Mouse (Mus musculus): ENCODE measurements around the gene Col9a2. TPM values are rescaled to one million over a fixed set of nuclear protein-coding genes. Genes with fewer than 3 reads are reported as not detected.
A peak's percentile ranks its signal among the peaks of the same experiment; 100 is the strongest.

The Col9a2 gene
- polyA plus RNA-seq, 1 experiment from 2014 or later = 1.4 TPM

- no peaks in the 10 kb centered on the region for H3K9me3 ChIP-seq
- H3K4me3 ChIP-seq = no peak overlapping the region
- H3K36me3 ChIP-seq (replicated peaks) = no peaks in the 10 kb centered on the region
- DNase-seq (ENCODE audit: extremely low spot score, low spot score) = no peak
- no peak overlapping the region for H3K27ac ChIP-seq
- WGBS = 79% methylated on average over 1 of the region's 1 CpGs
- H3K4me1 ChIP-seq = no peaks in the 10 kb centered on the region
- H3K27me3 ChIP-seq (ENCODE audit: poor library complexity, severe bottlenecking) = no peaks in the 10 kb centered on the region
Measured at GRCm38 (mm10) chr4:121028146-121028545, 11.0 kb upstream of the Col9a2 start.

DNA sequence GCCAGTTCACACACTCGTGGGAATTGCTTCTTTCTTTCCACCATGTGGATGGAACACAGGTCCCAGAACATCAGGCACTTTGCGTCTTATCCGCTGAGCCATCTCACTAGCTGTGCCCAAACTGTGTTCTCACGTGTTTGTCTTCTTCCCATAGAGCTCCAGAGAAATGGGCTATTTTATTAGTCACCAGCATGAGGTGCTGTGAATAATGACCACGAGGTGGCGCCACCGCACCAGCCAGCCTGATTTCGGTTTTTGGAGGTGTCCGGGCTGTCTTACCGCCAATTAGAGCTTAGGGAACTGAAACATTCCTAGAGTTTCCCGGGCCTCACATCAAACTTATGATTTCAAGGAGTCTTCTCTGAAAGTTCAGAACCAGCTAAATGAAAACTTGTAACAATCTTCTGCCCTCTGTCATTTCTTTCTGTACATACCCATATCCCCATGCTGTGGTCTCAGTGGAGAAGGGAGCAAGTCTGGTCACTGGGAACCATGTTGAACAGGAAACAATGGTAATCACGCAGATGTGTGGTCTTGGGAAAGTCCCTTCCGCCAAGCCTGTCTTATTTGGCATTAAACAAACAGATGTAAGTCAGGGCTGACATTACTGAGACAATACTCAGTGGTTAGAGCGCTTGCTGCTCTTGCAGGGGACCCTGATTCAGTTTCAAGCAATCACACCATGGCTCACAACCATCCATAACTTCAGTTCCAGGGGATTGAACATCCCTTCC, 10.4 kb upstream of the Col9a2 start:
- 28% methylated on average over 14 of the region's 14 CpGs for WGBS

DNA sequence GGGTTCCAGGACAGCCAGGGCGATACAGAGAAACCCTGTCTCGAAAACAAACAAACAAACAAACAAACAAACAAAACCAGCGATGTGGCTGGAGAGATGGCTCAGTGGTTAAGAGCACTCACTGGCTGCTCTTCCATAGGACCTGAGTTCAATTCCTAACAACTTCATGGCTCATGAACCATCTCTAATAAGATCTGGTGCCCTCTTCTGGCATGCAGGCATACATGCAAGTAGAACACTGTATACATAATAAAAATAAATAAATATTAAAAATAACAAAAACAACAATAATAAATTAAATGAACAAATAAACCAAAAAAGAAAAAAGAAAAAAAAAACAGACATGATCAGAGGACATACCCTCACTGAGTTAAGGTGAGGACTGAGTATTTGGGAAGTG, 9.6 kb upstream of the Col9a2 start:
- Histone ChIP-seq H3K4me3 (no peak overlapping the region), H3K9me3 (no peaks in the 10 kb centered on the region), H3K27ac (no peak overlapping the region), H3K4me1 (no peaks in the 10 kb centered on the region), H3K36me3 (replicated peaks) (no peaks in the 10 kb centered on the region), H3K27me3 (ENCODE audit: poor library complexity, severe bottlenecking) (no peaks in the 10 kb centered on the region)
- 74% methylated on average over 3 of the region's 3 CpGs for WGBS
- no peak for DNase-seq (ENCODE audit: extremely low spot score, low spot score)

More for the DNA sequence above, 10.4 kb upstream of the Col9a2 start:
- no peak overlapping the region for H3K27ac ChIP-seq
- no peak overlapping the region for H3K4me3 ChIP-seq
- no peaks in the 10 kb centered on the region for H3K4me1 ChIP-seq
- H3K9me3 ChIP-seq = no peaks in the 10 kb centered on the region
- no peaks in the 10 kb centered on the region for H3K36me3 ChIP-seq (replicated peaks)
- DNase-seq (ENCODE audit: extremely low spot score, low spot score) = peak; percentile 73
- no peaks in the 10 kb centered on the region for H3K27me3 ChIP-seq (ENCODE audit: poor library complexity, severe bottlenecking)

GRCm38 (mm10) chr4:121031440-121031839, 7.7 kb upstream of the Col9a2 start:
- Histone ChIP-seq H3K27ac (no peak overlapping the region), H3K27me3 (ENCODE audit: poor library complexity, severe bottlenecking) (no peaks in the 10 kb centered on the region), H3K4me1 (no peaks in the 10 kb centered on the region), H3K9me3 (no peaks in the 10 kb centered on the region), H3K36me3 (replicated peaks) (no peaks in the 10 kb centered on the region), H3K4me3 (no peak overlapping the region)
- no peak for DNase-seq (ENCODE audit: extremely low spot score, low spot score)
- 61% methylated on average over 4 of the region's 4 CpGs for WGBS

GRCm38 (mm10) chr4:121033006-121033405, 6.2 kb upstream of the Col9a2 start:
- no peaks in the 10 kb centered on the region for H3K4me1 ChIP-seq
- H3K36me3 ChIP-seq (replicated peaks) = no peaks in the 10 kb centered on the region
- no peak overlapping the region for H3K4me3 ChIP-seq
- H3K9me3 ChIP-seq = no peaks in the 10 kb centered on the region
- DNase-seq (ENCODE audit: extremely low spot score, low spot score) = no peak
- no peak overlapping the region for H3K27ac ChIP-seq
- WGBS = 87% methylated on average over 2 of the region's 2 CpGs
- H3K27me3 ChIP-seq (ENCODE audit: poor library complexity, severe bottlenecking) = peaks cover 5% of the 10 kb centered on the region

DNA sequence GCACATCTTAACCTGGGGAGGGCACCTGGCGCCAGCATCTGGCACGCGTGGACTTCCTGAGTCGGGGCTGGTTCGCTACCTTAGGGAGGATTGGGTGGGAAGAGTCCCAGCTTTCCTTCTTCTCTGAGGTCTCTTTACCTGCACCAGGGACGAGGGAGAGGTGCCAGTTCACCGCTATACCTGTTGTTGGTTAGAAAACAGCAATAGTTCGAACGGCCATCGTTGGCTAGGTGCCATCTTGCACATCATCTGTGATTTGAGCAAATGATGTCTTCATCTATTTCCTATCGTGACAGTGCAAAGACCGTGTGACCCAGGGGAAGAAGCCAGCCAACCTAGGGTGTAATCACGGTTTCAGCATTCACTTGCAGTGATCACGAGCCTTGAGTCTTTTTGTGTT, 1.1 kb downstream of the Col9a2 start:
- H3K27ac ChIP-seq = peak overlapping the region; percentile 82
- H3K4me3 ChIP-seq = peak overlapping the region; percentile 50
- peaks cover 34% of the 10 kb centered on the region for H3K27me3 ChIP-seq (ENCODE audit: poor library complexity, severe bottlenecking)
- no peaks in the 10 kb centered on the region for H3K9me3 ChIP-seq
- 62% methylated on average over 14 of the region's 14 CpGs for WGBS
- no peak for DNase-seq (ENCODE audit: extremely low spot score, low spot score)
- H3K36me3 ChIP-seq (replicated peaks) = no peaks in the 10 kb centered on the region
- peaks cover 39% of the 10 kb centered on the region for H3K4me1 ChIP-seq

GRCm38 (mm10) chr4:121040897-121041671, 1.9 kb downstream of the Col9a2 start:
- peak; percentile 73 for DNase-seq (ENCODE audit: extremely low spot score, low spot score)
- Histone ChIP-seq H3K4me3 (peak overlapping the region; percentile 19; the same call in 1 of the 2 replicates), H3K27ac (peak overlapping the region; percentile 82), H3K4me1 (peaks cover 39% of the 10 kb centered on the region), H3K36me3 (replicated peaks) (no peaks in the 10 kb centered on the region), H3K9me3 (no peaks in the 10 kb centered on the region), H3K27me3 (ENCODE audit: poor library complexity, severe bottlenecking) (peaks cover 34% of the 10 kb centered on the region)
- 9% methylated on average over 18 of the region's 18 CpGs for WGBS

GRCm38 (mm10) chr4:121042472-121042871, 3.3 kb downstream of the Col9a2 start:
- DNase-seq (ENCODE audit: extremely low spot score, low spot score) = no peak
- Histone ChIP-seq H3K4me3 (no peak overlapping the region), H3K27ac (peak overlapping the region; percentile 68), H3K9me3 (no peaks in the 10 kb centered on the region), H3K4me1 (peaks cover 39% of the 10 kb centered on the region), H3K36me3 (replicated peaks) (no peaks in the 10 kb centered on the region), H3K27me3 (ENCODE audit: poor library complexity, severe bottlenecking) (peaks cover 34% of the 10 kb centered on the region)
- WGBS = 58% methylated on average over 5 of the region's 5 CpGs

DNA sequence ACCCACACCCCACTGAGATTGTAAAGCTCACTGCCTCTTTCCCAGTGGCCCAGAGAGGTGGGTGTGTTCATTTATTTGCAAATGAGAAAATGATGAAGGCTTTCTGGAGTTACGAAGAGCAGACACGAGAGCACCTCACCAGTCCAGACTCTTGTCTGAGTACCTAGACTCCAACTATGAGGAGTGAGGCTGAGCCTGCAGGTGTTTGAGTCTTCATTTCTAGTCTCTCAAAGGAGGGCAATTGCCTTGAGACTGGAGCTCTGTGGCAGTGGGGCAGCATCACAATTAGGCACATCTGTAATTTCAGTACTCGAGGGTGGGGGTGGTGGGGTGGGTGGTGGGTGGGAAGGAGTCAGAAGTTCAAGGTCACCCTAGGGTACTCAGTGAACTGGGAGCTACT, 3.8 kb downstream of the Col9a2 start:
- Histone ChIP-seq H3K4me3 (no peak overlapping the region), H3K9me3 (no peaks in the 10 kb centered on the region), H3K27me3 (ENCODE audit: poor library complexity, severe bottlenecking) (peaks cover 30% of the 10 kb centered on the region), H3K36me3 (replicated peaks) (no peaks in the 10 kb centered on the region), H3K27ac (peak overlapping the region; percentile 68; the same call in 1 of the 2 replicates), H3K4me1 (peaks cover 39% of the 10 kb centered on the region)
- DNase-seq (ENCODE audit: extremely low spot score, low spot score) = no peak
- WGBS = 67% methylated on average over 3 of the region's 3 CpGs

- peaks cover 38% of the 10 kb centered on the region for H3K27me3 ChIP-seq (ENCODE audit: poor library complexity, severe bottlenecking)
- WGBS = 20% methylated on average over 4 of the region's 4 CpGs
- DNase-seq (ENCODE audit: extremely low spot score, low spot score) = no peak
- no peak overlapping the region for H3K4me3 ChIP-seq
- peaks cover 17% of the 10 kb centered on the region for H3K4me1 ChIP-seq
- no peaks in the 10 kb centered on the region for H3K36me3 ChIP-seq (replicated peaks)
- H3K27ac ChIP-seq = peak overlapping the region; percentile 44; the same call in 1 of the 2 replicates
- H3K9me3 ChIP-seq = no peaks in the 10 kb centered on the region
Measured at GRCm38 (mm10) chr4:121051863-121052262, 12.7 kb downstream of the Col9a2 start.

DNA sequence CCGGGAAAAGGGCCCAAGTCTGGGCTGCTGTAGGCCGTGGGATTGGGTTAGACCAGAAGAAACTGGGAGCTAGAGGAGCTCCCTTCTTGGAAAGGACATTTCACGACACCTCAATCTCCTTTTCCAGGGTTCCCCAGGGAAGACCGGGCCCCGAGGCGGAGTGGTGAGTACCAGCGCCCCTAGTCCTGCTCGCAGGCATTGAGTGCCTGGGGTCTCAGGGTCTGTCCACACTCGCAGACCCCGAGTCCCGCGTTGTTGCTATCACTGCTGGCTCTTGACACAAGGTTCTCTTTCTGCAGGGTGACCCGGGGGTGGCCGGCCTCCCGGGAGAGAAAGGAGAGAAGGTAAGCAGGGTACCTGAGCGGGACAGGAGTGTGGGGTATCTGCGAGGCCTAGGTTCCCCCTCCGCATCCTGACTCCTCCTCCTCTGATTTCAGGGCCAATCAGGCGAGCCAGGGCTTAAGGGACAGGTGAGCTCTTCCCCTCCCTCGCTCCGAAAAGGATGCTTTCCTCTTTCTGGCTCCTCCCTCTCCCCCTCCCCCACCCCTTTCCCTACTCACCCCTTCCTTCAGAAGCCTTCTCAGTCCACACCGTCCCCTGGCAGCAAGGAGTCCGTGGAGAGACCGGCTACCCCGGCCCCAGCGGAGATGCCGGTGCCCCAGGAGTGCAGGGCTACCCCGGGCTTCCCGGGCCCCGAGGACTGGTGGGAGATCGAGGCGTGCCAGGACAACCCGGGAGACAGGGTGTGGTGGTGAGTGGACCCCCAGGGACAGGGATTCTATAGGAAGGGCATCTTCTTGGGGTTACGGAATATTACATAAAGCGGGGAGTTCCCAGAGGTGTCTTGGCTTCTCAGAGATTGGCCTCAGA, 13.5 kb downstream of the Col9a2 start:
- Histone ChIP-seq H3K36me3 (replicated peaks) (no peaks in the 10 kb centered on the region; the same call in 1 of the 2 replicates), H3K27me3 (ENCODE audit: poor library complexity, severe bottlenecking) (peaks cover 38% of the 10 kb centered on the region), H3K9me3 (no peaks in the 10 kb centered on the region), H3K4me3 (peak overlapping the region; percentile 42), H3K27ac (peak overlapping the region; percentile 44; the same call in 1 of the 2 replicates), H3K4me1 (peaks cover 17% of the 10 kb centered on the region)
- no peak for DNase-seq (ENCODE audit: extremely low spot score, low spot score)
- 6% methylated on average over 35 of the region's 35 CpGs for WGBS

DNA sequence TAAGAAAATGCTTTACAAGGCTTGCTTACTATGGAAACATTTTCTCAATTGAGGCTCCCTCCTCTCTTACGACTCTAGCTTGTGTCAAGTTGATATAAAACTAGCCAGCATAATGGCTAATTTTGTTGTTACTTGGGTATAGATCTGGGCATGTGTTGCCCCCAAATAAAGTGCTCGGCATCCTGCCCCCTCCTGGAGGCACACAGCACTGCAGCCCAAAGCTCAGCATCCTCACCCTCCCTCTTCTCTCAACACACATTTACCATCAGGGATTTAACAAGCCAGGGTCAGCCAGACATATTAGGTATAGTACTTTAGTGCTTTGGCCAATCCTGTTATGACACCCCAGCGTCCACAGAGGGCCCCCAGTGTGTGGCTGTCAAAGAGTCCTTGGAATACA, 17.2 kb downstream of the Col9a2 start:
- 47% methylated on average over 3 of the region's 3 CpGs for WGBS
- Histone ChIP-seq H3K4me1 (peaks cover 17% of the 10 kb centered on the region), H3K4me3 (no peak overlapping the region), H3K36me3 (replicated peaks) (peaks cover 26% of the 10 kb centered on the region), H3K27ac (no peak overlapping the region), H3K27me3 (ENCODE audit: poor library complexity, severe bottlenecking) (peaks cover 34% of the 10 kb centered on the region), H3K9me3 (no peaks in the 10 kb centered on the region)
- no peak for DNase-seq (ENCODE audit: extremely low spot score, low spot score)

Data from forebrain, embryonic 10.5 days (tissue).